Mouse (Mus musculus) stomach, postnatal 0 days (tissue): Measurements from ENCODE around the gene Gimap8. TPM values are rescaled to one million over a fixed set of nuclear protein-coding genes. Genes with fewer than 3 reads are reported as not detected.

Experiments used
- ATAC-seq: fragments of 200-750 bp; cut with Nextera tagmentation; 2 replicates; pipeline ENCODE4 v1.8.0; 2017; ENCODE audit not compliant: low FRiP score, low TSS enrichment
- DNase-seq: peaks from one replicate; pipeline ENCODE4 v3.0.0-alpha.2; 2016; ENCODE audit warnings: low spot score
- H3K27ac ChIP-seq: fragments of 300-500 bp; sonication (generic); replicated peaks from 2 replicates; pipeline ENCODE4 v1.5.1; 2014; ENCODE audit warnings: mild to moderate bottlenecking, control low read depth
- H3K27me3 ChIP-seq: fragments of 300-500 bp; sonication (generic); 2 replicates; pipeline ENCODE4 v1.6.1; 2014; ENCODE audit warnings: low read length; ENCODE audit not compliant: control insufficient read depth, insufficient read depth
- H3K36me3 ChIP-seq: fragments of 300-500 bp; sonication (generic); 2 replicates; pipeline ENCODE4 v1.6.1; 2014; ENCODE audit warnings: low read length, mixed read lengths; ENCODE audit not compliant: control insufficient read depth, insufficient read depth
- H3K4me1 ChIP-seq: fragments of 300-500 bp; sonication (generic); replicated peaks from 2 replicates; pipeline ENCODE4 v1.6.1; 2014; ENCODE audit warnings: antibody characterized with exemption; ENCODE audit not compliant: control insufficient read depth, insufficient read depth
- H3K4me2 ChIP-seq: fragments of 300-500 bp; sonication (generic); replicated peaks from 2 replicates; pipeline ENCODE4 v1.6.1; 2014; ENCODE audit warnings: low read depth, mild to moderate bottlenecking, control low read depth, moderate library complexity
- H3K4me3 ChIP-seq: fragments of 300-500 bp; sonication (generic); 2 replicates; pipeline ENCODE4 v1.5.1; 2014; ENCODE audit warnings: low read depth, low read length, control low read depth
- H3K9ac ChIP-seq: fragments of 300-500 bp; sonication (generic); 2 replicates; pipeline ENCODE4 v1.6.1; 2014; ENCODE audit warnings: mild to moderate bottlenecking, low read length, control low read depth, mixed read lengths
- H3K9me3 ChIP-seq: fragments of 300-500 bp; sonication (generic); 2 replicates; pipeline ENCODE4 v1.6.1; 2016; ENCODE audit warnings: low read length; ENCODE audit not compliant: control insufficient read depth
- CTCF ChIP-seq: IDR thresholded peaks from 2 replicates; pipeline ENCODE4 v1.5.1; 2016; ENCODE audit warnings: antibody characterized with exemption, low read depth, mild to moderate bottlenecking, moderate library complexity
- EP300 ChIP-seq: optimal IDR thresholded peaks from 2 replicates; pipeline ENCODE3; 2016; ENCODE audit warnings: antibody characterized with exemption
- WGBS: fragments of 180-500 bp; shearing (Covaris S2); extraction: QIAGEN DNeasy Blood & Tissue Kit; methylation state at CpG from one replicate; pipeline ENCODE4 v1.1.7; 2014; 5-methylcytosine and 5-hydroxymethylcytosine counted together
- polyA plus RNA-seq: library from polyadenylated mRNA; unstranded; fragments of >200 nt; fragmentation: Nextera tagmentation; extraction: Ambion mirVana; gene quantifications from 2 replicates; pipeline ENCODE4 v1.2.1, GENCODE M21; 2015

Gimap8 gene
- polyA plus RNA-seq, 1 experiment from 2014 or later, result 0.74 TPM

DNA sequence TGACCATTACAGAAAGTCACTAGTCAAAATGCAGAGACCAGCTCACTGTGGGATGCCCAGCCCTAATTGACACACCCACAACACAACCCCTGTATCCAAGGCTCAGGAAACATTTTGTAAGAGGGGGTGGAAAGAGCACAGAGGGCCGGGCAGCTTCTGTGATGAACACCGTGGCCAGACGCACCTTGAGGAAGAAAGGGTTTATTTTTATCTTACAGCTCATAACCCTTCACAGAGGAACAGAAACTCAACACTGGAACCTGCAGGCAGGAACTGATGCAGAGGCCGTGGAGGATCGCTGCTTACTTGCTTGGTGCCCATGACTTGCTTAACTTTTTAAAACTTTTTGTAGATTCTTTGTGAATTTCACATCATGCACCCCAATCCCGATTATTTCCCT is 45.9 kb downstream of the Gimap8 start:
- 80% methylated on average over 6 of the region's 6 CpGs for WGBS
- Histone ChIP-seq H3K4me2 (no peak overlapping the region), H3K4me1 (no peaks in the 10 kb centered on the region), H3K4me3 (no peak overlapping the region), H3K27ac (no peak overlapping the region), H3K9me3 (no peaks in the 10 kb centered on the region), H3K27me3 (no peaks in the 10 kb centered on the region), H3K9ac (no peak overlapping the region), H3K36me3 (no peaks in the 10 kb centered on the region)
- ATAC-seq, result no peak
- DNase-seq, result no peak
- TF ChIP-seq CTCF (no peak), EP300 (no peak)

DNA sequence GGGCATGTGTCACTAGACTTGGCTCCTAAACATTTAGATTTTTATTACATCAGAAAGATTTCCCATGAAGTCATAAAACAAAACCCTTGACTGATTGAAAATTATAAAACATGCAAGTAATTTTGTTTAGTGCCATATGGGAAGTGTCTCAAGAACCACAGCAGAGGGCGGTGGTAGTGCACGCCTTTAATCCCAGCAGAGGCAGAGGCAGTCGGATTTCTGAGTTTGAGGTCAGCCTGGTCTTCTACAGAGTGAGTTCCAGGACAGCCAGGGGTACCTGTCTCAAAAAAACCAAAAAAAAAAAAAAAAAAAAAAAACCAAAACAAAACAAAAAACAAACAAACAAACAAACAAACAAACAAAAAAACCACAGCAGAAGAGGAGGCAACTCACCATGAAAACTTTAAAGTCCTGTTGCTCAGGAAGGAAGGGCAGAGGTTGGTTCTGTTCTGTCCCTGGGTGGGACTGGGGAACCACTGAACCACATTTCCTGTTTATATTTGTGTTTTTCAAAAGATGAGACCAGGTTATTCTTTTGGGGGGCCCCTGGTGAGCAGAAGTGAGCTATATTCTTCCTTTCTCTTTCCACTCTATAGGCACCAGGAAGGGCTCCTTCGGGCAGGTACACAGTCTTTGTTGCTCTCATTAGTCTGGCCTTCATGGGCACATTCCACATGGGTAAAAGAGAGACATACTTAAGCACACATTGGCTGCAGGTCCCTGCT is 50.0 kb downstream of the Gimap8 start:
- DNase-seq (no peak), ATAC-seq (no peak)
- H3K27ac ChIP-seq, result no peak overlapping the region
- H3K4me3 ChIP-seq, result no peak overlapping the region
- WGBS, result 78% methylated on average over 4 of the region's 4 CpGs
- H3K4me1 ChIP-seq, result no peaks in the 10 kb centered on the region
- H3K9ac ChIP-seq, result no peak overlapping the region
- no peaks in the 10 kb centered on the region for H3K9me3 ChIP-seq
- H3K4me2 ChIP-seq, result no peak overlapping the region
- no peaks in the 10 kb centered on the region for H3K27me3 ChIP-seq
- no peaks in the 10 kb centered on the region for H3K36me3 ChIP-seq
- TF ChIP-seq EP300, result no peak
- TF ChIP-seq CTCF, result no peak

DNA sequence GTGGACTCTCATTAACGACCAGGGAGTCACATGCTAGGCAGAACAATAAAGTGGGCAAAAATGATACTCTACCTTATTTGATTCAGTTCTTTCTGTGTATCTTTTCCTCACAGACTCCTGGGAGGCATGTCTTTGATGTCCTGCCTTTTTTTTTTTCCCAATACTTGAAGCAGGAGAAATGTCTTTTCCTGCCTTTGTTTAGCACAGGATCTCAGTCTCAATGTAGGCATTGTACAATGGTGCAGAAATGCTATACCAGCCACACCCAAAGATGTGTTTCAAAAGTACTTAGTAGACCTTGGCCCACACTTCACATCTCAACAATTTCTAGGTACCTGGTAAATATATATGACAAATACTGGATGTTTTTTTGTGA is 50.5 kb downstream of the Gimap8 start:
- Histone ChIP-seq H3K4me3 (no peak overlapping the region), H3K4me2 (no peak overlapping the region), H3K4me1 (no peaks in the 10 kb centered on the region), H3K36me3 (no peaks in the 10 kb centered on the region), H3K27ac (no peak overlapping the region), H3K27me3 (no peaks in the 10 kb centered on the region), H3K9ac (no peak overlapping the region), H3K9me3 (no peaks in the 10 kb centered on the region)
- DNase-seq, result no peak
- no peak for TF ChIP-seq EP300
- no peak for TF ChIP-seq CTCF
- ATAC-seq, result no peak
- WGBS, result 36% methylated on average over 1 of the region's 1 CpGs

DNA sequence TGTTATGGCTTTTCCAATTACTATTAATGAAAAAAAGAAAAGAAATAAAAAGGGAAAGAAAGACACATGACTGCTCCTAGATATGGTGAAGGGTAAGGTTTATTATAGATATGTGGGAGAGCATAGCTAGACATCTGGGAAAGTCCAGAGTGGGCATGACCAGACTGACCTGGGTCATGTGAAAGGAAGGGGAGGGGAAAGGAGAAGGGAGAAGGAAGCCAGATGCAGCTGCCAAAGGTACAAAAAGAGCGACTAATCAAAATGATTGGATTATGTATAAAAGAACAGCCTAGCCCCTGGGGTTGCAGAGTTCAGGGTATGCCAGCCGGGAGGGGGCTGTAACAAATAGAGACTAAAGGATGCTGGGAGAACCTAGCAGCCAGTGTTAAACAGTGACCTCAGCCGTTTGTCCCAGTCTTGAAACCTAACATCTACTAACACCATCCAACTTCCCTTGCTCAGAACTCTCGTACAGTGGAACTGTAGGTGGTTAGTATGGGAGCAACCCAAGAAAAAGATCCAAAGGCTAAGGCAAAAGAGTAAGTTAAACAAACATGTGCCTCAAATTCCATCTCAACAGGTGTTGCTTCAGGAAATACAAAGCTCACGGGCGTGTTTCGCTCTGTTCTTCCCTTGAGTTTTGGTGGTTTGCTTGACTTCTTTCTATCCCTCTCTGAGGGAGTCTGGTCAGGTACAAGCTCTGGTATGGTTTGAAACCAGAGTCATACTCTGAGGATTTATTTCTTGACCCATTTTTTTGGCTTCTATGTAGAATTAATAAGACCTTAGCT is 51.2 kb downstream of the Gimap8 start:
- Histone ChIP-seq H3K4me2 (no peak overlapping the region), H3K27me3 (no peaks in the 10 kb centered on the region), H3K4me1 (no peaks in the 10 kb centered on the region), H3K9ac (no peak overlapping the region), H3K36me3 (no peaks in the 10 kb centered on the region), H3K9me3 (no peaks in the 10 kb centered on the region), H3K4me3 (no peak overlapping the region), H3K27ac (no peak overlapping the region)
- no peak for TF ChIP-seq CTCF
- TF ChIP-seq EP300, result no peak
- ATAC-seq (no peak), DNase-seq (no peak)
- 70% methylated on average over 7 of the region's 7 CpGs for WGBS

DNA sequence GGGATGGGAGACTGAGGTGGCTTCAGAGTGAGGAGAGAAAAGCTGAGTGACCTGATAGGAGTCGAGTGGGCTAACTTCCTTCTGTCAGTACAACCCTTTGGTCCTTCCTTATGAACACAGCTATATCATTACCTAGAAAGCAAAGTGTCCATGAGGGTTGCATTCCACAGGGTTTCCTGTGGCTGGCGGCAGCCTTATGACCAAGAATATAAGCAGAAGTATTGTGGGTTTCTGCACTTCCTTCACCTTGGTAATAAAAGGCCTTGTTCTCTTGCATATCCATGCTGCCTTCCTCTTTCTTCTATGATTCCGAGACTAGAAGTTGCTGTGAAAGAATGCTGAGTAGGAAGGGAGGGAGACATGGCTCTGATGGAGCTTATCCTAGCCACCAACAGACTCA is 51.9 kb downstream of the Gimap8 start:
- Histone ChIP-seq H3K36me3 (no peaks in the 10 kb centered on the region), H3K4me2 (no peak overlapping the region), H3K27ac (no peak overlapping the region; the same call in 1 of the 2 replicates), H3K4me1 (no peaks in the 10 kb centered on the region), H3K9me3 (no peaks in the 10 kb centered on the region), H3K4me3 (no peak overlapping the region), H3K27me3 (no peaks in the 10 kb centered on the region), H3K9ac (no peak overlapping the region)
- DNase-seq (no peak), ATAC-seq (no peak)
- TF ChIP-seq CTCF (no peak), EP300 (no peak)
- 74% methylated on average over 3 of the region's 3 CpGs for WGBS
